Mouse (Mus musculus): ENCODE data around the gene Slc27a4. TPM values are rescaled to one million over a fixed set of nuclear protein-coding genes. Genes with fewer than 3 reads are reported as not detected.

Slc27a4 gene
- polyA plus RNA-seq (2014; fragmentation: Nextera tagmentation; extraction: Ambion mirVana) = 11.9 and 13.9 TPM in 2 replicates

- ATAC-seq (replicated peaks; ENCODE audit: low FRiP score) (peak; percentile 98), DNase-seq (ENCODE audit: low spot score) (peak; percentile 97)
- Histone ChIP-seq H3K4me3 (ENCODE audit: low read depth, low read length) (peak within 1 kb of the TSS; percentile 80), H3K36me3 (ENCODE audit: control insufficient read depth, insufficient read depth, low read length) (no peaks in the 10 kb centered on the region), H3K9ac (ENCODE audit: low read length) (peak within 1 kb of the TSS; percentile 78), H3K27ac (ENCODE audit: low read depth, low read length) (0 out of 2 replicates have a peak within 1 kb of the TSS, but pooled peaks have one; percentile 32), H3K4me2 (ENCODE audit: low read depth, low read length, severe bottlenecking) (peak within 1 kb of the TSS; percentile 81), H3K4me1 (replicated peaks; ENCODE audit: control insufficient read depth, insufficient read depth, low read length) (peaks cover 3% of the 10 kb centered on the region; the same call in 1 of the 2 replicates), H3K9me3 (ENCODE audit: control insufficient read depth, low read length) (no peaks in the 10 kb centered on the region), H3K27me3 (ENCODE audit: control insufficient read depth, insufficient read depth, low read length) (no peaks in the 10 kb centered on the region)
- 5% methylated on average over 27 of the region's 28 CpGs for WGBS
Observed at GRCm38 (mm10) chr2:29802075-29802826, at the start of gene Slc27a4. Gene Slc27a4 (plus strand): TSS chr2:29802634.

GRCm38 (mm10) chr2:29755693-29756092, 46.7 kb upstream of the Slc27a4 start:
- Histone ChIP-seq H3K27me3 (ENCODE audit: control insufficient read depth, insufficient read depth, low read length) (peaks cover 25% of the 10 kb centered on the region), H3K9me3 (ENCODE audit: control insufficient read depth, low read length) (no peaks in the 10 kb centered on the region), H3K4me1 (replicated peaks; ENCODE audit: control insufficient read depth, insufficient read depth, low read length) (peaks cover 4% of the 10 kb centered on the region), H3K9ac (ENCODE audit: low read length) (no peak overlapping the region), H3K27ac (ENCODE audit: low read depth, low read length) (no peak overlapping the region), H3K36me3 (ENCODE audit: control insufficient read depth, insufficient read depth, low read length) (no peaks in the 10 kb centered on the region), H3K4me3 (ENCODE audit: low read depth, low read length) (no peak overlapping the region), H3K4me2 (ENCODE audit: low read depth, low read length, severe bottlenecking) (no peak overlapping the region)
- ATAC-seq (replicated peaks; ENCODE audit: low FRiP score) (no peak), DNase-seq (ENCODE audit: low spot score) (no peak)

DNA sequence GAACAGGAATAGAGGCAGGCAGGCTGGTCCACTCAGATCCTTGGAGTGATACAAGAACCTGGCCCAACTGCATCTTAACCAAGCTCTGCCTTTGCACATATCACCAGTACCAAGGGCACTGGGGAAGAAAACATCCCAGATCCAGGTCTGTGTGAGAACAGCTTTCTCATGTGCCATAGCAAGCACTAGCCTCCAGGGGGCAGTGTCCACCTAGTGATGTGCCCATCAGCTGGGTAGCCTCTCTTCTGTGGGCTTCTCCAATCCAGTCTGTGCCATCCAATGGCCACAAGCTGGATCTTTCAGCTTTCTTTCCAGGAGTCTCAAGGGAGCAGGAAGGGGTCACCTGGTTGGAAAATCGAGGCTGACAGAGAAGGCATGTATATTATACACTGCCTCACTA, 37.6 kb upstream of the Slc27a4 start:
- Histone ChIP-seq H3K4me1 (replicated peaks; ENCODE audit: control insufficient read depth, insufficient read depth, low read length) (no peaks in the 10 kb centered on the region), H3K27ac (ENCODE audit: low read depth, low read length) (no peak overlapping the region), H3K4me3 (ENCODE audit: low read depth, low read length) (no peak overlapping the region), H3K36me3 (ENCODE audit: control insufficient read depth, insufficient read depth, low read length) (no peaks in the 10 kb centered on the region), H3K27me3 (ENCODE audit: control insufficient read depth, insufficient read depth, low read length) (no peaks in the 10 kb centered on the region), H3K9me3 (ENCODE audit: control insufficient read depth, low read length) (no peaks in the 10 kb centered on the region), H3K4me2 (ENCODE audit: low read depth, low read length, severe bottlenecking) (no peak overlapping the region), H3K9ac (ENCODE audit: low read length) (no peak overlapping the region)
- no peak for ATAC-seq (replicated peaks; ENCODE audit: low FRiP score)
- 9% methylated on average over 1 of the region's 1 CpGs for WGBS
- DNase-seq (ENCODE audit: low spot score) = peak; percentile 86

DNA sequence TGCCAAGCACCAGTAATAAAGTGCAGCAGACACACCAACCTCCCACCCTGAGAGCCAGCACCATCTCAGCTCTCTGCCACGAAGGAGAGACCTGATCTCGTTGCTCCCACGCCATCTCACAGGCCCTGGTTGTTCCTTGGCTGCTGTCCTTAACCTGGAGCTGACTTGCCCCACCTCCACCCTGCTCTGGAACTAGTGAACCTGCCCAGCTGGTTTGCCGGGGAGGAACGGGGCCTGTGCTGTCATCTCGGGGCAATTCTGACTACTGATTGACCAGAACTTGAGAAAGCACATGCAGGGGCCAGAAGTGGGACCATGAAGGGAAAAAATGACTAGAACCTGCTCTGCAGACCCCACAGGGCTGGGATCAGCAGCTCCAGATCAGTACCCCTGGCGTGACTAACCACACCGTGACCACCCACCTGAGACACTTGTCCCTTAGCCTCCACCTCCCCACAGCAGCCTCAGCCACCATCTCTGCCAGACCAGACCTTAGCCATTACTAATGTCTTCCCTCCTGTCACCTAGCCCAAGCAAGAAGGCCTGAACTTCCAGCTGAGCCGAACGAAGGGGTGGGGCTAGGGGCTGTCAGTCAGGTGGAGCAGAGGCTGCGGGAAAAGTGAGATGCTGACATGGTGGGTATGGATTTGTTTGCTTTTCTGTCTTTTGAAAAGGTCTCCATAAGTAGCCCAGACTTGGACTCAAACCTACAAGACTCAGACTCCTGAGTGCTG, 34.3 kb upstream of the Slc27a4 start:
- H3K27ac ChIP-seq (ENCODE audit: low read depth, low read length) = no peak overlapping the region
- no peaks in the 10 kb centered on the region; the same call in 1 of the 2 replicates for H3K36me3 ChIP-seq (ENCODE audit: control insufficient read depth, insufficient read depth, low read length)
- DNase-seq (ENCODE audit: low spot score) = no peak
- H3K4me1 ChIP-seq (replicated peaks; ENCODE audit: control insufficient read depth, insufficient read depth, low read length) = no peaks in the 10 kb centered on the region
- H3K4me3 ChIP-seq (ENCODE audit: low read depth, low read length) = no peak overlapping the region
- WGBS = 75% methylated on average over 11 of the region's 11 CpGs
- no peak overlapping the region for H3K9ac ChIP-seq (ENCODE audit: low read length)
- no peak overlapping the region for H3K4me2 ChIP-seq (ENCODE audit: low read depth, low read length, severe bottlenecking)
- H3K27me3 ChIP-seq (ENCODE audit: control insufficient read depth, insufficient read depth, low read length) = no peaks in the 10 kb centered on the region
- ATAC-seq (replicated peaks; ENCODE audit: low FRiP score) = no peak
- no peaks in the 10 kb centered on the region for H3K9me3 ChIP-seq (ENCODE audit: control insufficient read depth, low read length)

DNA sequence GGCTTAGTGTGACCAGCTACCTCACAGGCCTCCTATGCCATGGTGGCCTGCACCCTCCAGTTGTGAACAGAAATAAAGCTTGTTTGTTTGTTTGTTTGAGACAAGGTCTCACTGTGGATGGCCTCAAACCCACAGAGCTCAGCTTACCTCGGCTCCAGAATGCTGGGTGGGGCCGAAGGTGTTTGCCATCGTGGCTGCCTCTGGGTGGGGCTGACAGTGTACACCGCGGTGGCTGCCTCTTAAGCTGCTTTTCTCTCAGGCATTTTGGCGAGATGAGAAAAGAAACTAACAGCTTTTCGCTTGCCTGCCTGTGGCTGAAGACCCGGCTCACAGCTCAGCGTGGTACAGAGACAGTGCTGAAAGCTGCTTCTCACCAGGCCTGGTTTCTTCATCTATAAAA, 33.5 kb upstream of the Slc27a4 start:
- Histone ChIP-seq H3K9me3 (ENCODE audit: control insufficient read depth, low read length) (no peaks in the 10 kb centered on the region), H3K27ac (ENCODE audit: low read depth, low read length) (no peak overlapping the region), H3K4me3 (ENCODE audit: low read depth, low read length) (no peak overlapping the region), H3K27me3 (ENCODE audit: control insufficient read depth, insufficient read depth, low read length) (no peaks in the 10 kb centered on the region), H3K36me3 (ENCODE audit: control insufficient read depth, insufficient read depth, low read length) (no peaks in the 10 kb centered on the region; the same call in 1 of the 2 replicates), H3K4me2 (ENCODE audit: low read depth, low read length, severe bottlenecking) (no peak overlapping the region), H3K4me1 (replicated peaks; ENCODE audit: control insufficient read depth, insufficient read depth, low read length) (no peaks in the 10 kb centered on the region), H3K9ac (ENCODE audit: low read length) (no peak overlapping the region)
- DNase-seq (ENCODE audit: low spot score) (no peak), ATAC-seq (replicated peaks; ENCODE audit: low FRiP score) (no peak)
- WGBS = 73% methylated on average over 9 of the region's 9 CpGs

DNA sequence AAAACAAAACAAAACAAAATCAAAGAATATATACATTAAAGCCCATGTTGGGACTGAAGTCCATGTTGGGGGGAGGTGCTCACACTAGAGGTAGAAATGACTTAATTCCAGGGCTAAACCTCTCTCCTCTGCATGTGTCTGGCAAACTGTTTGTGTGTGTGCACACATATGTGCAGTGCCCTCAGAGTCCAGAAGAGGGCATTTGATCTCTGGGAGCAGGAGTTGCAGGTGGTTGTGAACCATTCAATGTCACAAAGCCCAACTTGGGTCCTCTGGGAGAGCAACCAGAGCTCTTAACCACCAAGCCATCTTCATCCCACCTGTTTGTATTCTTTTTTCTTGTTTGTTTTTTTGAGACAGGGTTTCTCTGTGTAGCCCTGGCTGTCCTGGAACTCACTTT, 32.3 kb upstream of the Slc27a4 start:
- Histone ChIP-seq H3K9ac (ENCODE audit: low read length) (no peak overlapping the region), H3K36me3 (ENCODE audit: control insufficient read depth, insufficient read depth, low read length) (no peaks in the 10 kb centered on the region; the same call in 1 of the 2 replicates), H3K4me1 (replicated peaks; ENCODE audit: control insufficient read depth, insufficient read depth, low read length) (no peaks in the 10 kb centered on the region), H3K27ac (ENCODE audit: low read depth, low read length) (no peak overlapping the region), H3K9me3 (ENCODE audit: control insufficient read depth, low read length) (no peaks in the 10 kb centered on the region), H3K27me3 (ENCODE audit: control insufficient read depth, insufficient read depth, low read length) (no peaks in the 10 kb centered on the region), H3K4me3 (ENCODE audit: low read depth, low read length) (no peak overlapping the region), H3K4me2 (ENCODE audit: low read depth, low read length, severe bottlenecking) (no peak overlapping the region)
- DNase-seq (ENCODE audit: low spot score) (no peak), ATAC-seq (replicated peaks; ENCODE audit: low FRiP score) (no peak)

DNA sequence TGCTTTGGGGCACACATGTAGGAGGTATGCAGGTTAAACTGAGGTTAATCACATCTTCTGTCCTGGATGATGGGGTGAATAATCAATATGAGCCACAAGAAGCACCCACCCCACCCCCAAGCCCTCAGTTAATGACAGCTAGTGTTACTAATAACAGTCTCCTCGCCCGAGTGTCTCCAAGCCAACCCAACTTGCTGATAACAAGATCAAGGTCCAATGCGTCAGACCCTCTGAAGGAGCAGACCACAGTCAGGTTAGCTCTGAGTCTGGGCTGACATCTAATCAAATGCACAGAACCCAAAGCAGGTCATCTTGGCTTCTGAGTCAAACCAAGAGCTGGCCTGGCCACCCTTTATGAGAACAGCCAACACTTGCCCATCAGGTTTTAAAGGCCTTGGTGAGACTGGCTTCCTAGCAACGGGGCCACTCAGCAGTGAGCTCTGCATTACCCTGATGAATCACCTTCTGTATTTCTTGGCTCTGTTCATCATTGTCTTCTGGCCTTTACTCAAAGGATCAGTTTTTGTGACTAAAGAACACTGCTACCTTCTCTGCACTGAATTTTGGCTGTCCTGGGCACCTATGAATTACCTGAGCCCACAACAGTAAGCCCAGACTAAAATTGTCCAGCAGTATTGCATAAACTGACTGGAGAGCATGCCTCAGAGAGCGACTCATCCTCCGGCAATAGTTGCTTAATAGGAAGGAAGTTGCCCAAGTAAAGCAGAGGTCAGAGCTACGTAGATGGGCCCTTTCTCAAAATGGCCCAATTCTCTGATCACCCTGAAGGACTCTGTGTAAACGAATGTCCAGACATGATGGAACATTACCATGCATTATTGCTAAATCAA, 30.6 kb upstream of the Slc27a4 start:
- 85% methylated on average over 8 of the region's 8 CpGs for WGBS

DNA sequence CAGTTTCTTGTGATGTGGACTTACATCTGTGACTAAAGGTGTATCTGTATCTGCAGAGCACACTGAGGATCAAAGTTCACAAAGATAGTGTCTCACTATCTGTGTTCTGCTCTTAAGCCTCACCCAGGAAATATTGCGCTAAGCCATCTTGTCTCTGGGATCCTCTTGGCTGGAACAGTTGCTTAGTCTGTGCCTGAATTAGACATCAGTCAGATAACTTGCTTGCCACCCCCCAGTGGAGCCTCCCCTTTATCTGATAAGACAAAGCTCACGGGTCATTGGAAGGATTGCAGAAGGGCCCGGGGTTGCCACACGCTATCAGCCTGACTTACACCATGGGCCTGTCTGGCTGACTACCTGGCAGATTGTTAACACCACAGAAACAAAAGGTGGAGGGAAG, 29.1 kb upstream of the Slc27a4 start:
- no peaks in the 10 kb centered on the region for H3K9me3 ChIP-seq (ENCODE audit: control insufficient read depth, low read length)
- no peak overlapping the region for H3K4me2 ChIP-seq (ENCODE audit: low read depth, low read length, severe bottlenecking)
- no peaks in the 10 kb centered on the region for H3K27me3 ChIP-seq (ENCODE audit: control insufficient read depth, insufficient read depth, low read length)
- H3K36me3 ChIP-seq (ENCODE audit: control insufficient read depth, insufficient read depth, low read length) = peaks cover 6% of the 10 kb centered on the region
- WGBS = 93% methylated on average over 4 of the region's 4 CpGs
- DNase-seq (ENCODE audit: low spot score) = no peak
- no peak for ATAC-seq (replicated peaks; ENCODE audit: low FRiP score)
- no peak overlapping the region for H3K27ac ChIP-seq (ENCODE audit: low read depth, low read length)
- H3K9ac ChIP-seq (ENCODE audit: low read length) = no peak overlapping the region
- no peaks in the 10 kb centered on the region for H3K4me1 ChIP-seq (replicated peaks; ENCODE audit: control insufficient read depth, insufficient read depth, low read length)
- H3K4me3 ChIP-seq (ENCODE audit: low read depth, low read length) = no peak overlapping the region

More for the DNA sequence above, 30.6 kb upstream of the Slc27a4 start:
- H3K4me1 ChIP-seq (replicated peaks; ENCODE audit: control insufficient read depth, insufficient read depth, low read length) = no peaks in the 10 kb centered on the region
- no peak overlapping the region for H3K9ac ChIP-seq (ENCODE audit: low read length)
- H3K27me3 ChIP-seq (ENCODE audit: control insufficient read depth, insufficient read depth, low read length) = no peaks in the 10 kb centered on the region
- H3K27ac ChIP-seq (ENCODE audit: low read depth, low read length) = no peak overlapping the region
- no peaks in the 10 kb centered on the region for H3K9me3 ChIP-seq (ENCODE audit: control insufficient read depth, low read length)
- DNase-seq (ENCODE audit: low spot score) (no peak), ATAC-seq (replicated peaks; ENCODE audit: low FRiP score) (no peak)
- H3K4me3 ChIP-seq (ENCODE audit: low read depth, low read length) = no peak overlapping the region
- H3K4me2 ChIP-seq (ENCODE audit: low read depth, low read length, severe bottlenecking) = no peak overlapping the region
- peaks cover 3% of the 10 kb centered on the region; the same call in 1 of the 2 replicates for H3K36me3 ChIP-seq (ENCODE audit: control insufficient read depth, insufficient read depth, low read length)
